Mouse (Mus musculus) liver, embryonic 14 days (tissue): ENCODE measurements around the gene Ccdc160. TPM values are rescaled to one million over a fixed set of nuclear protein-coding genes. Genes with fewer than 3 reads are reported as not detected.

Source experiments
- polyA plus RNA-seq: library from polyadenylated mRNA; depleted of rRNA; stranded (reverse); fragments of >200 nt; gene quantifications from 2 replicates; pipeline ENCODE4 v1.2.3, GENCODE M21; 2012; rRNA removed

The Ccdc160 gene
- polyA plus RNA-seq: 0.08 and 0.09 TPM in 2 replicates

GRCm38 (mm10) chrX:52790980-52791593, at the start of gene Ccdc160:
Gene Ccdc160, plus strand, starts transcription at chrX:52791200.

Other genes starting within 250 kb of the Ccdc160 start
- gene Gpc3, start 177.2 kb upstream of the Ccdc160 start, polyA plus RNA-seq: 197 and 201 TPM in 2 replicates
- 5.3 and 5.8 TPM in 2 replicates for gene Phf6, start 121.1 kb downstream of the Ccdc160 start, polyA plus RNA-seq
- gene Hprt, start 196.9 kb downstream of the Ccdc160 start, polyA plus RNA-seq: 73.8 and 84.6 TPM in 2 replicates